Mouse (Mus musculus) yolk sac, embryonic 10.5 days (tissue): ENCODE measurements around the gene Lrmda.

Experiments
- DNase-seq: peaks from one replicate; pipeline ENCODE4 v3.0.0-alpha.2; 2017; ENCODE audit warnings: low spot score

Lrmda gene

GRCm38 (mm10) chr14:22093124-22093523 lies 73.6 kb downstream of the Lrmda start:
- DNase-seq = no peak

- DNase-seq = no peak
Measured at GRCm38 (mm10) chr14:22101961-22102805, 82.7 kb downstream of the Lrmda start.

DNA sequence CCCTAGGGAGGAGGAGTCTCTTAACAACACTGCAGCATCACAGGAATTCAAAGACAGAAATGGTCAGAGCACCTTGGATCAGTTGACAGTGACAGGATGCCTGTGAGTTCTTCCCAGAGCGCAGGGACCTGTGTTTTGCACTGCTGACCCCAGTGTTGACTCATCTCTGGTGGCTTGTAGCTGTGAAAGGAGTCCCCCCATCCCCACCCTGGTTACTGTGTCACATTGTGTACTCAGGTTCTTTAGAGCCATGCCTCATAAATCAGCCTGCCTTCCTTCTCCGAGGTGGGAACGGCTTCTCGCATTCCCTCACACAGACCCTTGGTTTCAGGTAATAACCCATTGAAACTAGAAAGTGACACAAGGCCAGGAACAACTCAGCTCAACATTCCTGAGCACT lies 86.3 kb downstream of the Lrmda start:
- DNase-seq = no peak

DNA sequence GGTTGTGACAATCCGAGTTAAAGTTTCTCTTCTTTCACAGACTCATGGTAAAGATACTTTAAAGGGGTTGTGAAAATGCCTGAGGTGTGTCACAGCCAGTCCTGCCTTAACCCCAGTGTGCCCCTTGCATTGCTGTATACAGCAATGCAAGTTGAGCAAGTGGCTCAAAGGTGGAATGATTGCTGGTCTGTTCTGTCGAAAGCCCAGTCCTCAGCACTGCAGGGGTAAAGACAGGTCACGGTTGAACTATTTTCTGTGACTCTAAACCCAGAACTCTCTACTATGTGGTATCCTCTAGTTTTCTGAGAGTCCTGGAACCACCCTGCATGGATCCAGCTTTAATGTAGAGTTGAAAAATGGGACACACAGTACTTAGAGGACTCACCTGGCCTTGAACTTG lies 87.3 kb downstream of the Lrmda start:
- no peak for DNase-seq

GRCm38 (mm10) chr14:22109423-22109822 lies 89.9 kb downstream of the Lrmda start:
- DNase-seq = no peak

DNA sequence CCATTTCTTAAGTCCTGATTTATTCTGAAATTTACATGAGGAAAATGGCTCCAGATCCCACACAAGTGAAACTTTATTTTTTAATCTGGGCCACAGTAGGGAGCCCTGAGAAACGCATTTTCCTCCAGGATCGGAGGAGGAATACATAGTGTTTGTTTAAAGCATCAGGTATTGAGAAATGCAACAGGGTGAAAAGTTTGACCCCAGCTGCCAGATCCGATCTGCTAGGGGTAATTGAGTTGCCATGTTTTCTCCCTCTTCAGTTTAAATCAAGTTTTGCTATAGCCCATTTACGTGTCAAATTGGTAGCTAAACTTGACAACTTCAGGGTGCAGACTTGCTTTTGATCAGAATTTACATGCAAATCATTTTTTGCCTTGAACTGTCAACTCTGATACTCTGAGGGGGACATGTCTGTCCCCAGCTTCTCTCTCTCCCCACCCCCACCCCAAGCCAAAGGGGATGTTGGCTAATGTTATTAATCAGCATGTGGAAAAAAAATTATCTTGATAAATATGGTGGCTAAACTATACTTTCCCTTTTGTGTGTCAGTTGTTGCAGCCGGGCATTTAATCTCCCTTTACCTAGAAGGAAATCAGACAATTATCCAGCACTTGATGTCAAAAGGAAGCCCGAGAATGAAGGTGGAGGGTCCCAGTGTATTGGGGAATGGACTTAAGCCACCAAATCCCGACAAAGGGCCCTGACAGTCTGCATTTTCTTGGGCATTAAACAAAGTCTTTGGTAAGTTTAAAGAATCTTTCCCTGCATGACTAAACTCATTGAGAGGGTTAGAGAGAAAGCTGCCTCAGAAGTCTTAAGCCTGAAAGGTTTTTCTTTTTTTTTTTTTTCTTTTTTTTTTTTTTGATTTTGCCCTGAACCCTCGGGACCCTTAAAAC lies 94.2 kb downstream of the Lrmda start:
- DNase-seq = no peak

DNA sequence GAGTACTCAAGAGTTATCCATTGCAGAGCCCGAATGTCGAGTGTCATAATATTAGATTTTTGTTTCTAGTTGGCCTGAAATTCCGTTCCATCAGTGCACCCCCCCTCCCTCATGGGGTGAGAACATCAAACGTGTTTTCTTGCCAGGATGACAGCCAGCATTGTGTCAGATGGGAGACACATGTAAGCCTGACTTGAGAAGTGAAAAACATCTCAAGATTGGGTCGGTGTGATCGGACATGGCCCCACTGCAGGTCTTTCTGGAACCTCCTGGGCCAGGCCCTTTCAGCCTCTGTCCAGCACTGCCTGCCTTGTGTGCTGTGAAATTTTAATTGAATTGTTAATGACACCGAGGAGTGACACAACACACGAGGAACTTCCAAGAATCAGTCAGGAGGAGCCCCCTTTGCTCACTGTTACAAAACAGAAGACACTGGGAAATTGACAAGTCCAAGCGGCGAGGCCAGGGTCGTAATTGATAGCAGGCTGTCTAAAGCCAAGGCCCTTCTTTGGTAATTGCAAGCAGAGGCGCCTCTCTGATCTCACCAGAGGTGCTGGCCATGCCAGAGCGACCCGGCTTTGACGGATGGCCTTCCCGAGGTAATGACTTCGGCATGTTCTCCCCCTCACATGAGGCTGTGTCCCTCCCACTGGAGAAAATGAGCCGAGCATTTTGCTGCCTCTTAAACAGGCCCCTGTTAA lies 95.3 kb downstream of the Lrmda start:
- peak; percentile 42 for DNase-seq

DNA sequence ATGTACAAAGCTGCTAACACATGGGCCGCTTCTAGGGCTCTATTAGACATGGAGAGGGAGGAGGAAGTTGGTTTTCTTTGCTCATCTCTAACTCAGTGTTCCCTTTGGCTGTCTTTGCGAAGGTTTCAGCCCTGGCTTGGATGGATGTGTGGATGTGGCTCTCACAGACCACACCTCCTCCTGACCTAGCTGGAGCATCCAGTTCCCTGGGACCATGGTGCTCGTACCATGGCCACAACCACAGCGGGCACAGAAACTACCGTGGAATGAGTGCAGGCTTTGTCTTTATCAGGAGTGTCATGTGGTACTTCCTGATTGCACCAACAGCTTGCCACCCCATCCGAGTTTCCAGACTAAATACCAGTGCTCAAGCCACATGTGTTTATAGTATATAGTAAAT lies 98.6 kb downstream of the Lrmda start:
- no peak for DNase-seq

GRCm38 (mm10) chr14:22118512-22118911 lies 99.0 kb downstream of the Lrmda start:
- no peak for DNase-seq

DNA sequence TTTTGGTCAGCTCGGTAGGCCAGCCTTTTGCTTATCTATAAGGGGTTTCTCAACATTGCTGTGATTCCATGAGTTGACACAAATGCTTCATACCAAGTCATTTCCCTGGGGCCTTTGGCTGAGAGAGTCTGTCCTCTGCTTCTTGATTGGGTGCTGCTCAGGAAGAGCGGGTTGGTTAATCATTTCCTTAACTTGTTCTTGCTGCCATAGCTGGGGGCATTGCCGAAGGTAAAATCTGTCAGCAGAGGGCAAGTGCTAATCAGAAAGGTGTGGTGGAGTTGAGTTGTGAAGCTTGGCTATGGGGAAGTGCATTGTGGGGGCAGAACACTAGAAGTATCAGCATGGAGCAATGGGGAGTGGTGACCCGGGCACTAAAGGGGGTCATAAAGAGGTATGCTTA lies 106.8 kb downstream of the Lrmda start:
- DNase-seq = no peak

DNA sequence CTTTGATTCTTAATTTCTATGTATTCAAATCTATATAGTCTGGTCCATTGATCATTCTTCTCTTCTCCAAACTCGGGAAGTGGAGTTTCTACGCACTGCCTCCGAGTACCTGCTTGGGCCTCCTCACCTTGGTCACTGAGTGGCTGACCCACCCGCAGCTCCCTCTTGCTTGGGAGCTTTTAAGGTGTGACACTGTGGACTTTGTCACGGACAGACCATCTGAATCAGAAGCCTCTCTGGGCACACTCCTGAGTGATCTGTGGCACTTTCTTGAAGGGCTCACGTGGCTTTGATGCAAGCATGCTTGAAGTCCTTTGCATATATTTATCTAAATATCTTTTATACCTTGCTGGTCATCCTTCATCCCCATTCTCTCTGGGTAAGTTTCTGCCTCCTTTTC lies 107.3 kb downstream of the Lrmda start:
- DNase-seq = no peak

DNA sequence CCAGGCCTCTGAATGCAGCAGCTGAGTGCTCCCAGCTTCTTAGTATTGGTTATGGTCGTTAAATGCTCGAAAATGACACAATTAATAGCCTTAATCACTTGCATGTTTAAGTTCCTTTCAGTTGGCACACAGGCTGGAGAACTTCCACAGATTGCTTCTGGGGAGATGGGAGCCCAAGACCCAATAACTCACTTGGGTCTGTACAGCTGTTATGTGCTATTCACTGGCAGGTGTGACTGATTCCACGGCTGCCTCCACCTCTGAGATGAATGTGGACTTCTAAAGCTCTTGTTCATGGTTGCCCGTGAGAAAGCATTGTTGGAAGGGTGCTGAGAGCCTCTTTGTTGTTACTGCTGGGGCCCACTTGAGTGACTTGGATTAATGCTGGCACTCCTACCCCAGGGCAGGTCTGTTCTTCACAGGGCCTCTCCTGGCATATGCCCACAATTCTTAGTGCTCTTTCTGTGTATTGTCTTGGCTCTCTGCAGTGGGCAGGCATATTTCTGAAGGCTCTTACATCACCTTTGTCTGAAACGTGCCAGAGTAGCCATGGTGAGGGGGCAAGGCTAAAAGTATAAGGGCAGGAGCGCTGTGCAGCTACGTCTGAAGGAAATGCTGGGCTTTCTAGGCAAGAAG lies 111.6 kb downstream of the Lrmda start:
- DNase-seq = no peak

DNA sequence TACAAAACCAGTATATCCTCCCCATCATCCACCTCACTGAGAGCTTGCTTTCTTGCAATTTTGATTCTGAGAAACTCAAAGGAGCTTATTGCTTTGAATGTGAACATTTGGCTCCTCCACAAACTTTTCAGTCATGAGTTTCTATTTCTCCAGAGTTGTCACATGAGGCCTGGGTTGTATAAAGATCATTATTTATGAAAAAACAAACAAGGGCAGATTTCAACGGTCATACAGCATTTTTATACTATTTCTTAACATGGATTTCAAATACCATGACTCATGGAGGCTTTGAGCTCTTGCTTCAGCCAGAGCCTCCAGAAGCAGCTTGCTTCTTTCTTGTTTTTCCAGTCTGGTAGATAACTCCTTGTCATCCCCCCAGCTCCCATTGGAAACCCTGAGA lies 119.8 kb downstream of the Lrmda start:
- no peak for DNase-seq

- peak; percentile 27 for DNase-seq
Measured at GRCm38 (mm10) chr14:22144014-22144413, 124.5 kb downstream of the Lrmda start.

DNA sequence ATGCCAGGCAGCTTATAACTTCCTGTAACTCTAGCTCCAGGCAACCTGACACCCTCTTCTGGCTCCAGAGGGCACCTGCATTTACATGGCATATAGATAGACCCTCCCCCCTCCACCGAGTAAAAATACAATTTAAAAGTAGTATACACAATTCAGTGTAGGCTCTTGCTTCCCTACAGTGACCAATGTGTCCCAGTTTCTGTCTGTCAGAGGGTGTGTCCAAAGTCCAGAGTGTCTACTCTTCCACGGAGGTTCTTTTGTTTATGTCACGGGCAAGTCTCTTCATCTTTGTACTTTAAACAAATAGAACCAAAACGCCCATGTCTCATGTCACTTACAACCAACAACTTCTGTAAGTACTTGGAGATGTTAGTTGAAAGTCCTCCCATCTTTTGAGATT lies 126.4 kb downstream of the Lrmda start:
- no peak for DNase-seq

GRCm38 (mm10) chr14:22146508-22147044 lies 127.1 kb downstream of the Lrmda start:
- no peak for DNase-seq

- DNase-seq = no peak
Measured at GRCm38 (mm10) chr14:22147341-22148024, 128.0 kb downstream of the Lrmda start.

- no peak for DNase-seq
Measured at GRCm38 (mm10) chr14:22152701-22153100, 133.2 kb downstream of the Lrmda start.

- DNase-seq = no peak
Measured at GRCm38 (mm10) chr14:22154096-22154495, 134.6 kb downstream of the Lrmda start.

DNA sequence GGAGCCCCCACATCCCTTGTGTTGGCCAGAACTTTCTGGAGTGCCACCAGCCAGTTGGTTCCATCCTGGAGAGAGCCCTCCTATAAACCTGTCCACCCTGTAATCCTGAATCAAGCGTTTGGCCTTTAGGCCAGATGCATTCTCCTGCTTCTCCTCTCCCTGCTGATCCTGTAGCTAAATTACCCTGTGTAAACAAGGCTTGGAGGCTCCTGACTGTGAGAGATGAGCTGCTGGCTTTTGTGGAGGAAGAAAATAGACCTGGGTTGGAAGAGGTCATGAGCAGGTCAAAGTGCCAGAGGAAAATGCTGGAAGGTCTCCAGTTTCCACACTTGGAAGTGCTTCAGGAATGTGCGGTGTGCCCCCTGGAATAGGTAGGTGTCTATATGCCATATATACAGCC lies 135.5 kb downstream of the Lrmda start:
- peak; percentile 63 for DNase-seq

- peak; percentile 43 for DNase-seq
Measured at GRCm38 (mm10) chr14:22155512-22156026, 136.1 kb downstream of the Lrmda start.
